In genomic region chr9:69763681-69764585, GRCm38 (mm10) we compare ENCODE assay signal across 14 mouse cellular contexts. TPM values are rescaled to one million over a fixed set of nuclear protein-coding genes. Genes with fewer than 3 reads are reported as not detected.
A peak's percentile ranks its signal among the peaks of the same experiment; 100 is the strongest.
DNase-seq lines count a peak whose midpoint lies in the region; ATAC-seq lines count a peak whose summit lies in the region.
"Had no signal": no experiment of that assay in that cellular context is flagged by ENCODE, and none has a peak within 500 bp of the region (broad histone marks: within the 10 kb centered on the region; RNA-seq: fewer than 3 reads in every experiment).

No protein-coding gene starts in this region.

- no peak for DNase-seq in kidney, adult 11 months
- DNase-seq in embryo, embryonic 10 days (ENCODE audit: low spot score) = peak; percentile 50
- peak; percentile 47 for DNase-seq in neural tube, embryonic 10.5 days (ENCODE audit: extremely low spot score, low spot score)
- no peak for DNase-seq in yolk sac, embryonic 10.5 days (ENCODE audit: low spot score)
- DNase-seq in spleen, adult 18-20 months = no peak
- DNase-seq: adrenal gland, postnatal 36 days; cerebellum, adult 9-10 months; kidney, postnatal 25 days had no signal

- H3K4me1 ChIP-seq in kidney, embryonic 15.5 days = peaks cover 41% of the 10 kb centered on the region
- peaks cover 10% of the 10 kb centered on the region for H3K4me1 ChIP-seq in hindbrain, embryonic 16.5 days (ENCODE audit: control insufficient read depth, insufficient read depth, low read depth, low read length)

- H3K27me3 ChIP-seq in kidney, embryonic 15.5 days = peaks cover 99% of the 10 kb centered on the region
- H3K27me3 ChIP-seq in hindbrain, embryonic 16.5 days (replicated peaks; ENCODE audit: control insufficient read depth, insufficient read depth, low read length) = peaks cover 56% of the 10 kb centered on the region

- H3K27ac ChIP-seq in kidney, embryonic 15.5 days = no peak overlapping the region
- H3K27ac ChIP-seq in hindbrain, embryonic 16.5 days (ENCODE audit: low read depth, low read length) = no peak overlapping the region
- H3K27ac ChIP-seq: heart, embryonic 15.5 days; liver, embryonic 14.5 days; macrophage had no signal

- ATAC-seq in kidney, embryonic 15.5 days (replicated peaks; ENCODE audit: low FRiP score) = no peak
- no peak for ATAC-seq in hindbrain, embryonic 16.5 days
- ATAC-seq in frontal cortex, adult (ENCODE audit: low TSS enrichment) = no peak

- no peaks in the 10 kb centered on the region for H3K36me3 ChIP-seq in kidney, embryonic 15.5 days
- no peaks in the 10 kb centered on the region for H3K36me3 ChIP-seq in hindbrain, embryonic 16.5 days (ENCODE audit: control insufficient read depth, insufficient read depth, low read length)
- H3K36me3 ChIP-seq: heart, embryonic 15.5 days had no signal

- H3K9me3 ChIP-seq in kidney, embryonic 15.5 days (replicated peaks) = no peaks in the 10 kb centered on the region
- no peaks in the 10 kb centered on the region for H3K9me3 ChIP-seq in hindbrain, embryonic 16.5 days (ENCODE audit: control insufficient read depth, low read length)
- H3K9me3 ChIP-seq: heart, embryonic 15.5 days had no signal

- peak overlapping the region; percentile 11; the same call in 1 of the 2 replicates for H3K4me3 ChIP-seq in kidney, embryonic 15.5 days (replicated peaks)
- H3K4me3 ChIP-seq in hindbrain, embryonic 16.5 days (ENCODE audit: low read length) = peak overlapping the region; percentile 12
- H3K4me3 ChIP-seq: heart, embryonic 15.5 days had no signal

- WGBS in kidney, embryonic 15.5 days = under 1% methylated on average over 25 of the region's 25 CpGs
- WGBS in hindbrain, embryonic 16.5 days = 1% methylated on average over 25 of the region's 25 CpGs

- H3K9ac ChIP-seq in kidney, embryonic 15.5 days = no peak overlapping the region
- peak overlapping the region; percentile 13; the same call in 1 of the 2 replicates for H3K9ac ChIP-seq in hindbrain, embryonic 16.5 days (ENCODE audit: low read depth, low read length)
- H3K9ac ChIP-seq: heart, embryonic 15.5 days; liver, embryonic 14.5 days had no signal

- peak overlapping the region; percentile 46 for H3K4me2 ChIP-seq in kidney, embryonic 15.5 days
- H3K4me2 ChIP-seq in hindbrain, embryonic 16.5 days (ENCODE audit: low read length) = peak overlapping the region; percentile 41
- H3K4me2 ChIP-seq: heart, embryonic 15.5 days had no signal

RNA-seq across cellular contexts. Expression of gene Foxb1, which starts 3.2 kb away (rescaled TPM):
- polyA plus RNA-seq in kidney, embryonic 15.5 days (2015; fragmentation: Nextera tagmentation; extraction: Ambion mirVana) = 0.09 and 0.13 TPM in 2 replicates
- polyA plus RNA-seq in hindbrain, embryonic 16.5 days (2015; fragmentation: Nextera tagmentation; extraction: Ambion mirVana) = 6.9 TPM in 2 replicates
- polyA plus RNA-seq: heart, embryonic 15.5 days; liver, embryonic 14.5 days; macrophage had no signal

Comparison
In these comparisons a context has a peak if more than half of its experiments do, and no peak if none do; other contexts are left out.
1. DNase-seq: peak in embryo, embryonic 10 days (single experiment) and neural tube, embryonic 10.5 days (single experiment); none in kidney, adult 11 months (single experiment), yolk sac, embryonic 10.5 days (single experiment) and spleen, adult 18-20 months (0 of 2).